Mouse (Mus musculus): Measurements from ENCODE around the gene Pam.

DNA sequence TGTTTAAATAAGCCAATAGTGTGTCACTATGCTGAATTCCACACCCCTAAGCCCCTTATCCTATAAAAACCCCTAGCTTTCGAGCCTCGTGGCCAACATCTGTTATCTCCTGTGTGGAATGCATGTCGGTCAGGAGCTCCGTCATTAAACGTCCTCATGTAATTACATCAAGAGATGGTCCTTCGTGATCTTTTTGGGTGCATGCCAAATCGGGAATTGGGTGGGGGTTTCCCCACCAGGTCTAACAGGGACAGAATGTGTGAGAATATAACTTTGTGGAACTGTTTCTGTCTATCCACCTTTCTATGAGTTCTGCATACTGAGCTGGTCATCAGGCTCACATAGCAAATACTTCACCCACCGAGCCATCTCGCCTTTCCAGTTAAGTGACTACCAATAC lies 299.5 kb downstream of the Pam start:
- no peak for TF ChIP-seq CTCF (IDR thresholded peaks at IDR 0.05; ENCODE audit: borderline replicate concordance, insufficient read depth, low read depth, low read length)
- TF ChIP-seq POLR2A (IDR thresholded peaks at IDR 0.05; ENCODE audit: borderline replicate concordance, insufficient read depth, low read length), result no peak

All from cerebellum, adult 2 months (tissue).